Mouse (Mus musculus): Measurements from ENCODE around the gene Tbx15. TPM values are rescaled to one million over a fixed set of nuclear protein-coding genes. Genes with fewer than 3 reads are reported as not detected.

Gene Tbx15
- 25.8 and 41.2 TPM in 2 replicates for polyA plus RNA-seq (2016; fragmentation: Nextera tagmentation; extraction: Ambion mirVana)

GRCm38 (mm10) chr3:99240213-99240720 is at the start of gene Tbx15:
TSS of gene Tbx15 (plus strand) at chr3:99240381.
- Histone ChIP-seq H3K9me3 (replicated peaks) (no peaks in the 10 kb centered on the region), H3K4me3 (peak within 1 kb of the TSS; percentile 65), H3K4me1 (peaks cover 69% of the 10 kb centered on the region), H3K27ac (peak within 1 kb of the TSS; percentile 92), H3K27me3 (ENCODE audit: low read depth, poor library complexity, severe bottlenecking) (peaks cover 87% of the 10 kb centered on the region), H3K36me3 (no peaks in the 10 kb centered on the region)
- 1% methylated on average over 20 of the region's 20 CpGs for WGBS
- peak; percentile 54 for DNase-seq (ENCODE audit: low spot score)

DNA sequence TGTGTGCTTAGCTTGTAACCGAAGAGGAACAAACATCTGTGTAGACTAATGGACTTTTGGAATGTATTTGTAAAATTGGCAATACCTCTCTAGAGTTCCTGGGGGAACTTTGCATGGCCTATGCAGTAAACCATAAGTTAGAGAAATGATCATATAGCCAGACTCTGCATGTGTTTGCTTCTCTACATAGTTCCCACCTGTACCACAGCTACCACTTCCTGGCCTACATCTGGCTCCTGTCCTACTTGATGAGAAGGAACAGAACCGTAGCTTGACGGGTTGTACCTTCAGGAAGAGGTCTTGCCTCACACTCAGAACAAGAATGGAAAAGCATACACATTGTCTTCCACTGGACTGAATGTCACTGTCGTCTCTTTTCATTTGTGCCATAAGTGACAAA is 46.6 kb upstream of the Tbx15 start:
- Histone ChIP-seq H3K27me3 (ENCODE audit: low read depth, poor library complexity, severe bottlenecking) (no peaks in the 10 kb centered on the region), H3K27ac (no peak overlapping the region), H3K9me3 (replicated peaks) (no peaks in the 10 kb centered on the region), H3K4me1 (peaks cover 3% of the 10 kb centered on the region; the same call in 1 of the 2 replicates), H3K36me3 (peaks cover 8% of the 10 kb centered on the region; the same call in 1 of the 2 replicates), H3K4me3 (no peak overlapping the region)
- no peak for DNase-seq (ENCODE audit: low spot score)
- WGBS = 88% methylated on average over 4 of the region's 4 CpGs

DNA sequence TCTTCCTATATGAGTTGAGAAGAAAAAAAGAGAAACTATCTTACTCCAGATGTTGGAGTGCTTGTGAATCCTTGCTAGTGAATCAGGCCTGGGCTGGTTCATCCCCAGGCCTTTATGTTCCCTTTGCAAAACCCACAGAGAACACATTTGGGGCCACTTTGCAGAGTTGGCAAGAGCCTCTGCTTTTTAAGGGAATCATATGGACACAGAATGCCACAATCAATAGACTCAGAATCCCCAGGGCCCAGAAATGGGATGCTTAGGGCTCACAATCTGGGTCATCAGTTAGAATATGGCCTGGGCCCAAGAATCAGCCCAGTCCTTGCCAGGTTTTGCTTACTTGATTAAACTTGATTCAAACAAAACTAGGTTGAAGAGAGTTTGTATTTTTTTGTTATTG is 36.9 kb upstream of the Tbx15 start:
- no peak for DNase-seq (ENCODE audit: low spot score)

GRCm38 (mm10) chr3:99208416-99208815 is 31.8 kb upstream of the Tbx15 start:
- Histone ChIP-seq H3K9me3 (replicated peaks) (no peaks in the 10 kb centered on the region), H3K4me3 (no peak overlapping the region), H3K4me1 (peaks cover 30% of the 10 kb centered on the region), H3K27me3 (ENCODE audit: low read depth, poor library complexity, severe bottlenecking) (no peaks in the 10 kb centered on the region), H3K36me3 (no peaks in the 10 kb centered on the region), H3K27ac (no peak overlapping the region)
- WGBS = 34% methylated on average over 1 of the region's 1 CpGs
- no peak for DNase-seq (ENCODE audit: low spot score)

More for the DNA sequence above, 36.9 kb upstream of the Tbx15 start:
- Histone ChIP-seq H3K4me1 (peaks cover 5% of the 10 kb centered on the region; the same call in 1 of the 2 replicates), H3K4me3 (no peak overlapping the region), H3K27ac (no peak overlapping the region), H3K36me3 (peaks cover 10% of the 10 kb centered on the region), H3K27me3 (ENCODE audit: low read depth, poor library complexity, severe bottlenecking) (no peaks in the 10 kb centered on the region), H3K9me3 (replicated peaks) (no peaks in the 10 kb centered on the region)

- H3K4me3 ChIP-seq = no peak overlapping the region
- H3K27me3 ChIP-seq (ENCODE audit: low read depth, poor library complexity, severe bottlenecking) = no peaks in the 10 kb centered on the region
- H3K36me3 ChIP-seq = peaks cover 10% of the 10 kb centered on the region; the same call in 1 of the 2 replicates
- peak overlapping the region; percentile 51 for H3K27ac ChIP-seq
- DNase-seq (ENCODE audit: low spot score) = peak; percentile 42
- 33% methylated on average over 14 of the region's 14 CpGs for WGBS
- H3K4me1 ChIP-seq = peaks cover 27% of the 10 kb centered on the region
- no peaks in the 10 kb centered on the region for H3K9me3 ChIP-seq (replicated peaks)
Observed at GRCm38 (mm10) chr3:99211105-99211698, 29.0 kb upstream of the Tbx15 start.

- Histone ChIP-seq H3K9me3 (replicated peaks) (no peaks in the 10 kb centered on the region), H3K36me3 (no peaks in the 10 kb centered on the region), H3K27ac (no peak overlapping the region), H3K27me3 (ENCODE audit: low read depth, poor library complexity, severe bottlenecking) (no peaks in the 10 kb centered on the region), H3K4me3 (no peak overlapping the region), H3K4me1 (no peaks in the 10 kb centered on the region)
- 81% methylated on average over 2 of the region's 2 CpGs for WGBS
- DNase-seq (ENCODE audit: low spot score) = no peak
Observed at GRCm38 (mm10) chr3:99227807-99228206, 12.4 kb upstream of the Tbx15 start.

DNA sequence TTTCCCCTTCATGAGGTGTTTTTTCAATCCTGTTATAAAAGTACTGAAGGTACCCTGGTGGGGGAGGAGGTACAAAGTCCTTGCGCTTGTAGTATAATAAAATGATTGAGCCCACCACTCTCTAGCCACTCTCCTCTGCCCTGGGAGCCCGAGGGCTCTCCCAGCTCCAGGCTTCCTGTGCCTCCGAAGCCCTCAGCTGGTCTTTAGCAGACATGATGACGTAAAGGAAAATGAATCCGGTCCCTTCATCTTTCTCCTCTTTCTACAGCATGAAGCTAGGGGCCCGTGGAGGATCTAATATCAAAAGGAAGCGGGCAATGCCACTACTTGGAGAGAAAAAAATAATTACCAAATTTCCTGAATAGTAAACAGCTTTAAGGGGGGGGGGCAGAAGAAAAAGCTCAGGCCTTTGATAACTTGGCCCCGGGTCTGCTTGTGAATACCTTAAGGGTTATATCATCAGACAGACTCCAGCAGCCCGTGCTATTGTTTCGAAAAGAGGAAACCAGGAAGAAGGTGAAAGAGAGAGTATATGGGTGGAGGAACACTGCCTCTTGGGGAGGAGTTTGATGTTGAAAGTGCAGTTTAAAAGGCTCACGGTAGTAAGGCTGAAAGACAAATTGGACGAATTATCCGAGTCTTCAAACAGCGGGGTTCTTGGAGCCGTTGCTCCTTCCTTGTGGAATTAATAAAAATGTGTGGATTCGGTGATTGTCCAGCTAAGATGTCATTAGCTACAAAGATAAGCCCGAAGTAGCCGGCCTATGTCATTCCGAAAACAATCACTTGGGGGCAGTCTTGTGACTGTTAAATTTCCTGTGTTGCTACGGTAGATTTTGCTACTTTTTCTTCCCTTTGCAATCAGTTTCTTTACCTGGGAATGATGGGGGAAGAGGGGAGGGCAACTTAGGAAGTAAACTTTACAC is 6.5 kb upstream of the Tbx15 start:
- H3K27ac ChIP-seq = peak overlapping the region; percentile 71

GRCm38 (mm10) chr3:99234319-99234869 is 5.8 kb upstream of the Tbx15 start:
- peaks cover 51% of the 10 kb centered on the region for H3K4me1 ChIP-seq
- peak overlapping the region; percentile 71 for H3K27ac ChIP-seq
- peak; percentile 60 for DNase-seq (ENCODE audit: low spot score)
- no peaks in the 10 kb centered on the region for H3K9me3 ChIP-seq (replicated peaks)
- 4% methylated on average over 17 of the region's 17 CpGs for WGBS
- peaks cover 49% of the 10 kb centered on the region for H3K27me3 ChIP-seq (ENCODE audit: low read depth, poor library complexity, severe bottlenecking)
- no peaks in the 10 kb centered on the region for H3K36me3 ChIP-seq
- H3K4me3 ChIP-seq = peak overlapping the region; percentile 35

More for the DNA sequence above, 6.5 kb upstream of the Tbx15 start:
- peak; percentile 80 for DNase-seq (ENCODE audit: low spot score)
- Histone ChIP-seq H3K27me3 (ENCODE audit: low read depth, poor library complexity, severe bottlenecking) (peaks cover 41% of the 10 kb centered on the region), H3K4me3 (peak overlapping the region; percentile 35), H3K36me3 (no peaks in the 10 kb centered on the region), H3K4me1 (peaks cover 44% of the 10 kb centered on the region), H3K9me3 (replicated peaks) (no peaks in the 10 kb centered on the region)
- 6% methylated on average over 20 of the region's 20 CpGs for WGBS

DNA sequence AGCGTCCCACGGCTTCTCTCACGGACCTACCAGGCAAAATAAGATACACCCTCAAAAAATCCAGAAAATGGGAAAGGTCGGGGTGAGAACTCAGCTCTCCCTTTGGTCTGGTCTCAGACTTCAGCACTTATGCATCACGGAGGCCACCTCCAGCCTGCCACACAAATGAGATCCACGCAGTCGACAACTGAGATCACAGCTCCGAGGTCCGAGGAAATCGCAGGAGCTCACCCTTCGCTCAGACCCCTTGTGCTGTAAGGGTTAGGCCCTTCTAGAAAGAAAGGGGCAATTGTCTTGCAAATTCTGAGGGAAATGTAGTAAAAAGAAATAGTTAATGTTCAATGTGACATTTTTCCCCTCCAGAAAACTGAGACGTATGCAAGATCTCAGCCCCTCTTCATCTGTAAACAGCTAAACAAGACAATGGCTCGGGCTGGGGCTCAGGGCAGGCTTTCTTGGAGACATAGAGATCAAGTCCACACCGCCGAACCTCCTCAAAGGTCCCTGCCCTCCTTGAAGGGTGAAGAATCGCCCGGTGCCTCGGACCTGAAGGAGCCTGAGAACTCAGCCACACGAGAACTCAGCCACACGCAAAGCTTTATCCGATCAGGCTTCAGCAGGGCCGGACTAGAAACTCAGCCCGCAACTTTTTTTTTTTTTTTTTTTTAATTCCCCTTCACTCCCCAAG is 4.9 kb upstream of the Tbx15 start:
- Histone ChIP-seq H3K27me3 (ENCODE audit: low read depth, poor library complexity, severe bottlenecking) (peaks cover 57% of the 10 kb centered on the region), H3K4me1 (peaks cover 60% of the 10 kb centered on the region), H3K9me3 (replicated peaks) (no peaks in the 10 kb centered on the region), H3K27ac (peak overlapping the region; percentile 71), H3K36me3 (no peaks in the 10 kb centered on the region), H3K4me3 (peak overlapping the region; percentile 35)
- 1% methylated on average over 23 of the region's 23 CpGs for WGBS
- DNase-seq (ENCODE audit: low spot score) = peak; percentile 57

- peak overlapping the region; percentile 71 for H3K27ac ChIP-seq
- H3K36me3 ChIP-seq = no peaks in the 10 kb centered on the region
- 3% methylated on average over 18 of the region's 18 CpGs for WGBS
- peaks cover 67% of the 10 kb centered on the region for H3K4me1 ChIP-seq
- H3K4me3 ChIP-seq = peak overlapping the region; percentile 35
- no peaks in the 10 kb centered on the region for H3K9me3 ChIP-seq (replicated peaks)
- H3K27me3 ChIP-seq (ENCODE audit: low read depth, poor library complexity, severe bottlenecking) = peaks cover 60% of the 10 kb centered on the region
- peak; percentile 61 for DNase-seq (ENCODE audit: low spot score)
Observed at GRCm38 (mm10) chr3:99235804-99236755, 4.1 kb upstream of the Tbx15 start.

DNA sequence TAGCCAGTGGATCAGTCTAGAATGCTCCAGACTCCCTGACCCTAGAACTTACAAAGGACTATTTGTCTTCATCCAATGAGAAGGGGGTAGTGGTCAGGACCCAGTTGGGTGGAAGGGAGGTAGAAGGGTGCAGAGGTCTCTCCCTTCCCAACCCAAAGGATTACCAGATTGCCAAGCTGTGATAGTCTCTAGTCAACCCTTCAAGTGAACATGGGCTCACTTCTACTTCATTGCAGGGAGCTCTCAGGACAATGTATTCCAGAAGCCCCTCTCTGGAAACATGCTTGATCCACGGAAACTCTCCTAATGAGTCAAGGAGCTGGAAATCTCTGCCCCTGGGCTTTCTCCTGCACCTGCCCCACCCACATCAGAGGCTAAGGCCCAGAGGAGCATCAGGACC is 1.5 kb upstream of the Tbx15 start:
- Histone ChIP-seq H3K4me3 (peak overlapping the region; percentile 65; the same call in 1 of the 2 replicates), H3K27me3 (ENCODE audit: low read depth, poor library complexity, severe bottlenecking) (peaks cover 82% of the 10 kb centered on the region), H3K9me3 (replicated peaks) (no peaks in the 10 kb centered on the region), H3K36me3 (no peaks in the 10 kb centered on the region), H3K4me1 (peaks cover 76% of the 10 kb centered on the region), H3K27ac (peak overlapping the region; percentile 26; the same call in 1 of the 2 replicates)
- WGBS = 0% methylated on average over 1 of the region's 1 CpGs
- DNase-seq (ENCODE audit: low spot score) = peak; percentile 33
